Mouse (Mus musculus) testis, postnatal 14 days (tissue): Measurements from ENCODE around the gene Olfr734.

Experiments
- DNase-seq: peaks from one replicate; pipeline ENCODE4 v3.0.0; 2021; ENCODE audit warnings: low spot score

Gene Olfr734

DNA sequence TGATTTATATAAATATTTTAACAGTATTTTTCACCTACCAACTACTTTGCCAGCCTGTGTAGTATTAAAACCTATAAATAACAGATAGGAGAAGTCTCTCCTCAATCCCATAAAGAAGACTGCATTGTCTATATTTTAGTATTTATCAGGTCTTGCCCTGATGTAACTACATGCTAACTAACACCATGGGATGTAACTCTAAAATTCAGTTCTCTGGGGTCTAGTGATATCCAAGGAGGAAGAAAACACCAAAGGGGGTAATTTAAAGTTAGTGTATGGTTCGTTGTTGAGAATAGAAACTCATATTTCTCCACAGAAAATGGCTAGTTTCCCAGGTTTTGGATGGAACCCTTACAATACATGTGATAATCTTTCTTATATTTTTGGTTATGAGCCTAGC is at the start of gene Olfr734:
Gene Olfr734 (minus strand): TSS at position 101 of the 400 bp plus-strand sequence.
- no peak for DNase-seq

DNA sequence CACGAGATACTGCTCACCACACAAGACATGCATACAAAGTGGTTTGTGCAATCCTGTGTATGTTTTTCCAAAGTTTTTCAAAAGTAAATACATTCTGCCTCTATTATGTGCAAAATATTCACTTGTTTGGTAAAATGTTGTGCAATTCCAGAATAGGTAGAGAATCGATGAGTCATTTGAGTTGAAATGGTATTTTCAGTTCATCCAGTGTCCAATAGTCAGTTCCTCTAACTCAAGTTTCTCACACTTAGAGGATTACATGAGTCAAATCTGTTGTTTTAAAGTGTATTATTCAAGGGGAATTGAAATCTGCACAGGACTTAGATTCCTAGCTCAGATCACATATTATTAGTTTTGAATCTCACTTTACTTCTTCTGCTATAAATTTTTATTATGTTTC is 37.0 kb upstream of the Olfr734 start:
- DNase-seq = no peak

DNA sequence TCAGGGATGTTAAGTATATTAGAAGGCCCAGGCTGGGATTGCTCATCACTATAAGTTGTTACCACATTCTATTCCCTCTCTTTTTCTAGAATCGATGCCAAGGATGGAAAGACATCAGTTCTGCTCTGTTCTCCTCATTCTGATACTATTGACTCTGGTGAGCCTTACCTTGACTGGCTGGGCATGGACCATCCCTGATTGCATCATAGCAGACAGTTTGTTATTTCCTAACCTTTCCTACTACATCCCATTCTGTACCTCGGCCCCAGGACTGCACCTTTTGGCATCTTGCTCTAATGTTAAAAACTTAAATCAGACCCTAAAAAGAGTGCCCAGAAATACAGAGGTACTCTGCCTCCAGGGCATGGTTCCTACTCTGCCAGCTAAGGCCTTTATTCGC is 33.9 kb upstream of the Olfr734 start:
- no peak for DNase-seq

DNA sequence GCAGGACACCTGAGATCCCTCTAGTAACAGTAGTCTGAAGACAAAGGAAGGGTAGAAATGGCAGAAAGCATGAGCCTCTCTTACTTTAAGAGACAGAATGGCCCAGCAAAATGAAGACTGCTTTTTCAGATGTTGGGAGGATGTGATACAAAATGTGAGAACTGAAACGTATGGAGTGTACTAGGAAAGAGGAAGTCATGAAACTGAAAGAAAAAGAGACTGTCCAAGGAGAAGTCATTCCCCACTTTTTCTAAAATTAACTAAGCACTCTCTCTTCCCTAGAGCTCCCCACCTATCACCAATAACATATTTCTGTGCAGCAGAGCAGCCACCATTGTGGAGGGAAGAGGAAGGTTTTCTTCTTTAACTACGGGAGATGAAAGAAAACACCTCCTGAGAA is 31.0 kb upstream of the Olfr734 start, which contains the start of gene Tlr11:
Gene Tlr11 (plus strand): TSS at position 322 of the 400 bp plus-strand sequence.
- DNase-seq = no peak

DNA sequence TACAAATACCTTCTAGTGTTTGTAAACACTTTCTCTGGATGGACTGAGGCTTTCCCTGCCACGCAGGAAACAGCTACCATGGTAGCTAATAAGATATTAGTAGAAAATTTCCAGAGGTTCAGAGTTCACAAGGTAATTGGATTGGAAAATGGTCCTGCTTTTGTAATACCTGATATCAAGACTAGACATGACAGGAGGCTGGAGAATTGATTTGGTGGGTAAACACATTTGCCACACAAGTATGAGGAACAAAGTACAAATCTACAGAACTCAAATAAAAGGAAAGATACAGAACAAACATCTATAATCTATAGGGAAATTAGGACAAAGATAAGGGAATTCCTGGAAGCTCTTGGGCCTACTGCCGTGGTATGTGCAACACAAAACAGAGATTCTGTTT is 30.2 kb upstream of the Olfr734 start:
- no peak for DNase-seq

DNA sequence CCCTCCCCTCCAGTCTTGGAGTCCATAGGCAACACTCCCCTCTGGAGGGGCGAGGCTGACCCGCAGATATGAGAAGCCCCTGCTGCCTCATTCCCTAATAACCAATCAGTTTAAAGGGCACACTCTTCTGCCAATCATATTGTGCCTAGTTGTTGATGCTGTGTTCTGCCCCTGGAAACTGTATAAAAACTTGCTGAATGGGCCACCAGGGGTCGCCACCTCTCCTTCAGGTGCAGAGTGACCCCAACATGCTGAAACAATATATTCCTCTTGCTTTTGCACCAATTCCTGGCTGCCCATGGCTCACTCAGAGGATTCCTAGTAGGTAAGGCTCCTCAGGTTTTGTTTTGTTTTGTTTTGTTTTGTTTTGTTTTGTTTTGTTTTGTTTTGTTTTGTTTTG is 25.9 kb upstream of the Olfr734 start:
- no peak for DNase-seq

DNA sequence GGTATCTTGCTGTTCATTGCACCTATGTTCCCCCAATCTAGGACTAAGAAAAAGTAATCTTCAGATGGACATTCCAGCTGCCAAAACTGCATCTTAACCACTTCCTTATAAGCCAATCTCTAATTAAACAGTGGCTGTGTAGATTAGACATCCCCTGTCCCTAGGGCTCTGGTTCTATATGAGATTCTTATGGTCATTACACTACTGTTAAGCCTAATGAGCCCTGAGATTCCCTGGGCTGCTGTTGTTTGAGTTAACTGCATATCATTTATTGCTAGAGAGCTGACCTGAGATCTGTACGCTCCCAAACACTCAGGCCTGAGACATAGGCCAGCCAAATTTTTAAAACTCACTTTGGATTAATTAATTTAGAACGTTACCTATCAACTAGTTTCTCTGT is 22.2 kb upstream of the Olfr734 start, which contains the start of gene Olfr735:
Gene Olfr735 (minus strand): TSS at position 77 of the 400 bp plus-strand sequence.
- no peak for DNase-seq

DNA sequence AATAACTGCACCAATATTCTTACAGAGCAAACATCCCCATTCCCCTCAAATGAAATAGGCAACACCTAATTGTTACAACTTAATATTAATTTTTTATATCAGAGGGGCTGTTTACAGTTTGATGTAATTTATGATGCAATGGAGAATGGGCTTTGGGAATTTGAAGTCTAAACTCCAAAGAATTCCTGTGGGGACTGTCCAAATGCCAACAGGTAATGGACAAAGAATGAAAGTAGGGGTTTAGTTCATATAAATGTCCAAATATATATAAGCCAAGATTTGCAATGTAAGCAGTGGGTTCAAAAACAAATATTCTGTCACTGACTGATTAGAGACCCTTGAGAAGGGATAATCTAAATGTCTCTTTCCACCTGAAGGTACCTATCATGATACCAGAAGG is 25.1 kb downstream of the Olfr734 start, which contains the start of gene Olfr733:
Gene Olfr733 (minus strand): TSS at position 101 of the 400 bp plus-strand sequence.
- no peak for DNase-seq

DNA sequence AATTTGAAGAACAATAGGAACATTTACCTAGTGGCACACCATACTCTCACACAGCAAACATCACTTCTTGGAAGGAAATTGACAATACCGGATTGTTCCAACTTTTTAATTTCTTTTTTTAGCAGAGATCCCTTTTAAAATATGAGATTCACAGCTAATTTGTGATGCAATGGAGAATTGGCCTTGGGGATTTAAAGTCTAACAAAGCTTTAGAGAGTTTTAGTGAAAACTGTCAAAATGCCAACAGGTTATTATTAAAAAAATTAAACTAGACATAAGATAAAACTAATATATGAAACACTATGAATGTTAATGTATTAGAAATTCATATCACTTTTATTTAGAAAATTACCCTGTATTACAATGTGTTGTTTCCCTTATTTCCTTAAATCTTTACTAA is 42.5 kb downstream of the Olfr734 start, which contains the start of gene Olfr732:
Gene Olfr732 (minus strand): TSS at position 101 of the 400 bp plus-strand sequence.
- no peak for DNase-seq
